9 mouse cellular contexts compared by ENCODE assay signal in the genomic region with DNA sequence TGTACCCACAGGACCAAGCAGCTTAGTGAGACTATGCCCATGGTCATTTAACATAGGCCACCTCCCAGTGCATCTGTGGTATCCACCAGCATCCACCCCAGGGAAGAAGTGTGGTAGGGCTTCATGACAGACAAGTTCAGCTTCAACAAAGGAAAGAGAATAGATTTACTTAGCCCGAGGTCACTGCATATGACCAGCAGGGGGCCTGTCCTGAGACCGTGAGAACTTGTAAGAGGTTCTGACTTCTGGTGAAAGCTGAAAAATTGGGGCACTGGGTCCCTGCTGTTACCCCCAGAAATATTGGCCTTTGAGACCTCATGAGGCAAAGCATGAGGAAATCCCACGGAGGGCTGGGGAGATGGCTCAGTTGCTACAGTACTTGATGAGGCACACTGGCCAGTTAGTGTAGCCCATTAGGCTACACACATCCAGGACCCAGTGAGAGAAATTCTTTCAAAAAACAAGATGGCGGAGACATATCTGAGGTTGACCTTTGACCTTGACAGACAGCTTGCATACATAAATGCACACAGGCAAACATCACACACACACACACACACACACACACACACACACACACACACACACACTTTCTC. TPM values are rescaled to one million over a fixed set of nuclear protein-coding genes. Genes with fewer than 3 reads are reported as not detected.
DNase-seq lines count a peak whose midpoint lies in the region; ATAC-seq lines count a peak whose summit lies in the region.
"Had no signal": no experiment of that assay in that cellular context is flagged by ENCODE, and none has a peak within 500 bp of the region (broad histone marks: within the 10 kb centered on the region; RNA-seq: fewer than 3 reads in every experiment).

No protein-coding gene starts in this region.

- WGBS in heart, embryonic 10.5 days: 79% methylated on average over 4 of the region's 4 CpGs
- 80% methylated on average over 4 of the region's 4 CpGs for WGBS in kidney, embryonic 14.5 days

- H3K27me3 ChIP-seq in heart, embryonic 10.5 days (ENCODE audit: insufficient read depth, poor library complexity, severe bottlenecking): no peaks in the 10 kb centered on the region
- no peaks in the 10 kb centered on the region for H3K27me3 ChIP-seq in kidney, embryonic 14.5 days (ENCODE audit: control insufficient read depth, insufficient read depth, low read length)
- H3K27me3 ChIP-seq: midbrain, embryonic 12.5 days had no signal

- no peaks in the 10 kb centered on the region for H3K9me3 ChIP-seq in heart, embryonic 10.5 days
- no peaks in the 10 kb centered on the region for H3K9me3 ChIP-seq in kidney, embryonic 14.5 days (ENCODE audit: control insufficient read depth, low read length)
- H3K9me3 ChIP-seq: midbrain, embryonic 12.5 days had no signal

- H3K4me1 ChIP-seq in heart, embryonic 10.5 days: no peaks in the 10 kb centered on the region
- H3K4me1 ChIP-seq in kidney, embryonic 14.5 days (ENCODE audit: control insufficient read depth, insufficient read depth, low read length): no peaks in the 10 kb centered on the region
- H3K4me1 ChIP-seq: midbrain, embryonic 12.5 days had no signal

- no peak overlapping the region for H3K4me2 ChIP-seq in kidney, embryonic 14.5 days (replicated peaks; ENCODE audit: low read depth, low read length)
- H3K4me2 ChIP-seq: midbrain, embryonic 12.5 days had no signal

- no peaks in the 10 kb centered on the region for H3K36me3 ChIP-seq in heart, embryonic 10.5 days
- H3K36me3 ChIP-seq in kidney, embryonic 14.5 days (ENCODE audit: control insufficient read depth, insufficient read depth, low read length): no peaks in the 10 kb centered on the region
- H3K36me3 ChIP-seq: midbrain, embryonic 12.5 days had no signal

- DNase-seq in heart, adult 11 months: peak; percentile 91
- DNase-seq in heart, embryonic 10.5 days (ENCODE audit: low spot score): no peak
- peak; percentile 56 for DNase-seq in 416B (ENCODE audit: low read depth)
- DNase-seq in frontal cortex, postnatal 10 days (ENCODE audit: low spot score in 2 of 2): no peak
- no peak for DNase-seq in ovary, postnatal 10 days (ENCODE audit: low spot score)

- ATAC-seq in common myeloid progenitor, adult 5-6 weeks (replicated peaks; ENCODE audit: low read depth, poor library complexity, severe bottlenecking): peak; percentile 60; the same call in 1 of the 2 replicates
- ATAC-seq in kidney, embryonic 14.5 days (ENCODE audit: low FRiP score, low TSS enrichment): peak; percentile 43; the same call in 1 of the 2 replicates
- ATAC-seq in monocyte, adult 5-6 weeks (replicated peaks; ENCODE audit: insufficient number of reproducible peaks, low FRiP score, low TSS enrichment, poor library complexity, severe bottlenecking): 0 out of 2 replicates have a peak, but pooled peaks have one; percentile 35

- H3K4me3 ChIP-seq in heart, embryonic 10.5 days: no peak overlapping the region
- H3K4me3 ChIP-seq in kidney, embryonic 14.5 days (ENCODE audit: low read length): no peak overlapping the region
- H3K4me3 ChIP-seq: midbrain, embryonic 12.5 days had no signal

- no peak overlapping the region for H3K9ac ChIP-seq in kidney, embryonic 14.5 days (ENCODE audit: low read depth, low read length)
- H3K9ac ChIP-seq: midbrain, embryonic 12.5 days had no signal

- no peak overlapping the region for H3K27ac ChIP-seq in heart, embryonic 10.5 days
- H3K27ac ChIP-seq in kidney, embryonic 14.5 days (ENCODE audit: low read depth, low read length): no peak overlapping the region
- H3K27ac ChIP-seq: midbrain, embryonic 12.5 days had no signal

RNA-seq across cellular contexts. Expression of gene Iyd, which starts 34.0 kb away (rescaled TPM):
- 0.47 and 0.57 TPM in 2 replicates for polyA plus RNA-seq in heart, embryonic 10.5 days (2016; fragmentation: Nextera tagmentation; extraction: Ambion mirVana)
- total RNA-seq in common myeloid progenitor, adult 5-6 weeks (2017): not detected in 2 replicates
- polyA plus RNA-seq in kidney, embryonic 14.5 days (2014; fragmentation: Nextera tagmentation; extraction: Ambion mirVana): 1.8 and 3.5 TPM in 2 replicates
- total RNA-seq in monocyte, adult 5-6 weeks (2017): not detected in 3 replicates

Comparison
In these comparisons a context has a peak if more than half of its experiments do, and no peak if none do; other contexts are left out.
1. DNase-seq: peak in heart, adult 11 months (single experiment) and 416B (single experiment); none in heart, embryonic 10.5 days (single experiment), frontal cortex, postnatal 10 days (0 of 2) and ovary, postnatal 10 days (single experiment).
2. Peak in every context shown above with its lines, with median percentiles within 50 percentile points of each other: ATAC-seq.